Mouse (Mus musculus) kidney, embryonic 15.5 days (tissue): ENCODE measurements around the gene Srrm3. TPM values are rescaled to one million over a fixed set of nuclear protein-coding genes. Genes with fewer than 3 reads are reported as not detected.

Source experiments
- ATAC-seq: fragments of 200-750 bp; cut with Nextera tagmentation; replicated peaks from 2 replicates; pipeline ENCODE4 v1.8.0; 2017; ENCODE audit warnings: moderate TSS enrichment; ENCODE audit not compliant: low FRiP score
- H3K27ac ChIP-seq: fragments of 300-500 bp; sonication (generic); 2 replicates; pipeline ENCODE4 v1.5.1; 2015; ENCODE audit warnings: mild to moderate bottlenecking, inconsistent platforms
- H3K27me3 ChIP-seq: fragments of 300-500 bp; sonication (generic); 2 replicates; pipeline ENCODE4 v1.6.1; 2015; ENCODE audit warnings: inconsistent platforms
- H3K36me3 ChIP-seq: fragments of 300-500 bp; sonication (generic); 2 replicates; pipeline ENCODE4 v1.6.1; 2015; ENCODE audit warnings: inconsistent platforms
- H3K4me1 ChIP-seq: fragments of 300-500 bp; sonication (generic); 2 replicates; pipeline ENCODE4 v1.6.1; 2015; ENCODE audit warnings: inconsistent platforms
- H3K4me2 ChIP-seq: fragments of 300-500 bp; sonication (generic); 2 replicates; pipeline ENCODE4 v1.6.1; 2015; ENCODE audit warnings: moderate library complexity, mild to moderate bottlenecking, inconsistent platforms
- H3K4me3 ChIP-seq: fragments of 300-500 bp; sonication (generic); replicated peaks from 2 replicates; pipeline ENCODE4 v1.5.1; 2015; ENCODE audit warnings: mild to moderate bottlenecking, inconsistent platforms
- H3K9ac ChIP-seq: fragments of 300-500 bp; sonication (generic); 2 replicates; pipeline ENCODE4 v1.6.1; 2015; ENCODE audit warnings: mild to moderate bottlenecking, inconsistent platforms
- H3K9me3 ChIP-seq: fragments of 300-500 bp; sonication (generic); replicated peaks from 2 replicates; pipeline ENCODE4 v1.6.1; 2016; ENCODE audit warnings: inconsistent platforms
- WGBS: fragments of 180-500 bp; shearing (Covaris S2); methylation state at CpG from one replicate; pipeline ENCODE4 v1.1.7; 2015; ENCODE audit warnings: mixed read lengths; 5-methylcytosine and 5-hydroxymethylcytosine counted together
- polyA plus RNA-seq: library from polyadenylated mRNA; unstranded; fragments of >200 nt; fragmentation: Nextera tagmentation; extraction: Ambion mirVana; gene quantifications from 2 replicates; pipeline ENCODE4 v1.2.1, GENCODE M21; 2015

Gene Srrm3
- polyA plus RNA-seq = 0.55 and 1.2 TPM in 2 replicates

GRCm38 (mm10) chr5:135806555-135807262 lies at the start of gene Srrm3:
Gene Srrm3, plus strand, starts transcription at chr5:135806890.
- H3K4me2 ChIP-seq = peak within 1 kb of the TSS; percentile 35
- 6% methylated on average over 29 of the region's 29 CpGs for WGBS
- H3K9me3 ChIP-seq = no peaks in the 10 kb centered on the region
- no peak within 1 kb of the TSS for H3K27ac ChIP-seq
- no peak within 1 kb of the TSS for H3K9ac ChIP-seq
- H3K4me3 ChIP-seq = no peak within 1 kb of the TSS
- H3K27me3 ChIP-seq = peaks cover 11% of the 10 kb centered on the region; the same call in 1 of the 2 replicates
- H3K4me1 ChIP-seq = 0 out of 2 replicates have a peak, but pooled peaks cover 6% of the 10 kb centered on the region
- no peaks in the 10 kb centered on the region for H3K36me3 ChIP-seq
- peak; percentile 40; the same call in 1 of the 2 replicates for ATAC-seq

DNA sequence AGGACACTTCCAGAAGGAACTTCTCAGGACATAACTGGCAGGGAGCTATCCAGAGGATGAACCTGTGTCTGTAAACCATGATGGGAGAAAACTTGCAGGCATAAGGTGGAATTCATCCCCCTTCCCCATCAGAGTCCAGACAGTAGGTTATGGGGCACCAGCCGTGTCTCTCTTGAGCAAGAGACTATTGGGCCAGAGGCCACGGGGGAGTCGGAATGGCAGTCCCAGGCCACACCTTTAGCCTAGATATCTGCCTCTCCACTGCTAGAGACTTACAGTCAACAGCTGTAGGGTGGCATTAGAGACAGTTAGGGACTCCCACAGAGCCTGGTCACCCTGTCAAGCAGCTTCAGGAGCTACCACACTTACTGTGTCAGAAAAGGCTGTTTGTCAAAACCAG lies 44.8 kb upstream of the Srrm3 start:
- ATAC-seq = no peak

GRCm38 (mm10) chr5:135763526-135763925 lies 43.2 kb upstream of the Srrm3 start:
- Histone ChIP-seq H3K9me3 (no peaks in the 10 kb centered on the region), H3K36me3 (no peaks in the 10 kb centered on the region), H3K27ac (no peak overlapping the region), H3K27me3 (no peaks in the 10 kb centered on the region), H3K4me1 (no peaks in the 10 kb centered on the region), H3K4me2 (no peak overlapping the region), H3K4me3 (no peak overlapping the region), H3K9ac (no peak overlapping the region)
- 4% methylated on average over 7 of the region's 7 CpGs for WGBS
- ATAC-seq = no peak

More for the DNA sequence above, 44.8 kb upstream of the Srrm3 start:
- Histone ChIP-seq H3K4me2 (no peak overlapping the region), H3K9me3 (no peaks in the 10 kb centered on the region), H3K36me3 (no peaks in the 10 kb centered on the region), H3K27ac (no peak overlapping the region), H3K9ac (no peak overlapping the region), H3K27me3 (no peaks in the 10 kb centered on the region), H3K4me1 (no peaks in the 10 kb centered on the region), H3K4me3 (no peak overlapping the region)
- WGBS = 67% methylated on average over 3 of the region's 3 CpGs

DNA sequence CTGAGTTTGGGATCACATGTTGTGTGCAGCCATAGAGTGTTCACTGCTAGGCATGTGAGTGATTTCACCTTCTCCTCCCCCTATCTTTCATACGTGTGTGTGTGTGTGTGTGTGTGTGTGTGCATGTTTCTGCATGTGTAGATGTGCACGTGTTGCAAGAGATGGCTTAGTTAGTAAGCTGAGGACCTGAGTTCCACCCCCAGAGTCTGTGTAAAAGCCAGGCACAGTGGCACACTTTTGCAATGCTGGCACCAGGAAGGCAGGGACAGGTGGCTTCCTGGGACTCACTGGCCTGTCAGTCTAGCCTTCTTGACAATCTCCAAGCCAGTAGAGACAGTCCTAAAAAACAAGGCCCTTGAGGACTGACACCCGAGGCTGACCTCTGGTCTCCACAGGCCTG lies 41.7 kb upstream of the Srrm3 start:
- WGBS = 65% methylated on average over 3 of the region's 3 CpGs
- H3K27ac ChIP-seq = no peak overlapping the region
- no peaks in the 10 kb centered on the region for H3K4me1 ChIP-seq
- no peaks in the 10 kb centered on the region for H3K36me3 ChIP-seq
- no peaks in the 10 kb centered on the region for H3K9me3 ChIP-seq
- no peak overlapping the region for H3K4me2 ChIP-seq
- no peak for ATAC-seq
- H3K9ac ChIP-seq = no peak overlapping the region
- no peak overlapping the region for H3K4me3 ChIP-seq
- H3K27me3 ChIP-seq = no peaks in the 10 kb centered on the region

GRCm38 (mm10) chr5:135772519-135772918 lies 34.2 kb upstream of the Srrm3 start:
- Histone ChIP-seq H3K27ac (no peak overlapping the region), H3K4me3 (no peak overlapping the region), H3K9me3 (no peaks in the 10 kb centered on the region), H3K4me1 (peaks cover 18% of the 10 kb centered on the region), H3K36me3 (no peaks in the 10 kb centered on the region), H3K9ac (no peak overlapping the region), H3K27me3 (no peaks in the 10 kb centered on the region), H3K4me2 (no peak overlapping the region)
- ATAC-seq = no peak
- 44% methylated on average over 3 of the region's 3 CpGs for WGBS

GRCm38 (mm10) chr5:135776546-135776945 lies 30.1 kb upstream of the Srrm3 start:
- Histone ChIP-seq H3K9me3 (no peaks in the 10 kb centered on the region), H3K27me3 (no peaks in the 10 kb centered on the region), H3K27ac (peak overlapping the region; percentile 76), H3K4me3 (no peak overlapping the region), H3K4me2 (peak overlapping the region; percentile 16; the same call in 1 of the 2 replicates), H3K4me1 (peaks cover 41% of the 10 kb centered on the region), H3K9ac (0 out of 2 replicates have a peak overlapping the region, but pooled peaks have one; percentile 21), H3K36me3 (peaks cover 11% of the 10 kb centered on the region)
- WGBS = 53% methylated on average over 4 of the region's 4 CpGs
- no peak for ATAC-seq

GRCm38 (mm10) chr5:135777796-135778470 lies 28.8 kb upstream of the Srrm3 start, which contains the start of gene Styxl1:
Gene Styxl1, minus strand, starts transcription at chr5:135778385.
- Histone ChIP-seq H3K9me3 (no peaks in the 10 kb centered on the region), H3K4me3 (peak within 1 kb of the TSS; percentile 73), H3K36me3 (peaks cover 24% of the 10 kb centered on the region), H3K27ac (peak within 1 kb of the TSS; percentile 97), H3K4me1 (peaks cover 41% of the 10 kb centered on the region), H3K27me3 (no peaks in the 10 kb centered on the region), H3K9ac (peak within 1 kb of the TSS; percentile 86), H3K4me2 (peak within 1 kb of the TSS; percentile 74)
- WGBS = under 1% methylated on average over 45 of the region's 45 CpGs
- ATAC-seq = peak; percentile 94

GRCm38 (mm10) chr5:135778471-135779445 lies 27.9 kb upstream of the Srrm3 start, which contains the start of gene Mdh2:
Gene Mdh2, plus strand, starts transcription at chr5:135778480.
- Histone ChIP-seq H3K9ac (peak within 1 kb of the TSS; percentile 86), H3K27ac (peak within 1 kb of the TSS; percentile 97), H3K4me2 (peak within 1 kb of the TSS; percentile 74), H3K4me1 (peaks cover 41% of the 10 kb centered on the region), H3K9me3 (no peaks in the 10 kb centered on the region), H3K27me3 (no peaks in the 10 kb centered on the region), H3K4me3 (peak within 1 kb of the TSS; percentile 73), H3K36me3 (peaks cover 32% of the 10 kb centered on the region)
- ATAC-seq = peak; percentile 98
- WGBS = under 1% methylated on average over 69 of the region's 70 CpGs

GRCm38 (mm10) chr5:135780331-135780730 lies 26.4 kb upstream of the Srrm3 start:
- no peak for ATAC-seq
- WGBS = 79% methylated on average over 8 of the region's 8 CpGs
- peaks cover 41% of the 10 kb centered on the region for H3K4me1 ChIP-seq

GRCm38 (mm10) chr5:135782901-135783300 lies 23.8 kb upstream of the Srrm3 start:
- peaks cover 73% of the 10 kb centered on the region for H3K36me3 ChIP-seq

More at GRCm38 (mm10) chr5:135780331-135780730, 26.4 kb upstream of the Srrm3 start:
- Histone ChIP-seq H3K36me3 (peaks cover 48% of the 10 kb centered on the region), H3K4me2 (peak overlapping the region; percentile 74), H3K27ac (no peak overlapping the region), H3K9me3 (no peaks in the 10 kb centered on the region), H3K4me3 (peak overlapping the region; percentile 73), H3K9ac (no peak overlapping the region), H3K27me3 (no peaks in the 10 kb centered on the region)

More at GRCm38 (mm10) chr5:135782901-135783300, 23.8 kb upstream of the Srrm3 start:
- H3K9me3 ChIP-seq = no peaks in the 10 kb centered on the region
- no peak overlapping the region for H3K4me2 ChIP-seq
- H3K27me3 ChIP-seq = no peaks in the 10 kb centered on the region
- ATAC-seq = no peak
- H3K9ac ChIP-seq = no peak overlapping the region
- H3K27ac ChIP-seq = no peak overlapping the region
- H3K4me3 ChIP-seq = no peak overlapping the region
- peaks cover 20% of the 10 kb centered on the region for H3K4me1 ChIP-seq
- 90% methylated on average over 4 of the region's 4 CpGs for WGBS
